Mouse (Mus musculus): ENCODE measurements around the gene Cd72. TPM values are rescaled to one million over a fixed set of nuclear protein-coding genes. Genes with fewer than 3 reads are reported as not detected.

Gene Cd72
- 100 to 1,000 TPM in 20 of 26 experiments, 10 to 100 TPM in 6; 23.1 to 382 (median 173) TPM for total RNA-seq (2018; cell fraction: chromatin; rRNA removed)
- 100 to 1,000 TPM in 13 of 26 experiments, 10 to 100 TPM in 13; 47.9 to 276 (median 118) TPM for total RNA-seq (2018; cell fraction: cytosol; rRNA removed)
- total RNA-seq (2018; cell fraction: nucleus; rRNA removed), result 100 to 1,000 TPM in 21 of 26 experiments, 10 to 100 TPM in 5; 42.9 to 554 (median 170) TPM
- polyA plus RNA-seq (2018), result 155 to 199 TPM (median 157 TPM) in 3 replicates

GRCm38 (mm10) chr4:43454041-43454836, at the start of gene Cd72:
Cd72 (minus strand) TSS chr4:43454628.
- H3K79me2 ChIP-seq (ENCODE audit: inconsistent target), result peaks cover 45% of the 10 kb centered on the region
- H3K36me3 ChIP-seq (ENCODE audit: inconsistent target), result peaks cover 25% of the 10 kb centered on the region; the same call in 1 of the 2 replicates
- WGBS (ENCODE audit: missing documents), result 6% methylated on average over 20 of the region's 20 CpGs
- H3K4me3 ChIP-seq (ENCODE audit: inconsistent target), result peak within 1 kb of the TSS; percentile 53
- H3K27ac ChIP-seq, result peak within 1 kb of the TSS; percentile 78

GRCm38 (mm10) chr4:43503506-43503905, 49.1 kb upstream of the Cd72 start:
- 89% methylated on average over 6 of the region's 6 CpGs for WGBS (ENCODE audit: missing documents)

GRCm38 (mm10) chr4:43503041-43503440, 48.6 kb upstream of the Cd72 start:
- WGBS (ENCODE audit: missing documents), result 100% methylated on average over 2 of the region's 2 CpGs
- no peaks in the 10 kb centered on the region for H3K79me2 ChIP-seq (ENCODE audit: inconsistent target)
- H3K36me3 ChIP-seq (ENCODE audit: inconsistent target), result no peaks in the 10 kb centered on the region
- H3K27ac ChIP-seq, result no peak overlapping the region
- no peak overlapping the region for H3K4me3 ChIP-seq (ENCODE audit: inconsistent target)

More at GRCm38 (mm10) chr4:43503506-43503905, 49.1 kb upstream of the Cd72 start:
- H3K27ac ChIP-seq, result no peak overlapping the region
- no peaks in the 10 kb centered on the region for H3K36me3 ChIP-seq (ENCODE audit: inconsistent target)
- H3K79me2 ChIP-seq (ENCODE audit: inconsistent target), result no peaks in the 10 kb centered on the region
- no peak overlapping the region for H3K4me3 ChIP-seq (ENCODE audit: inconsistent target)

GRCm38 (mm10) chr4:43499407-43500333, 45.2 kb upstream of the Cd72 start, which contains the start of gene Arhgef39:
Arhgef39 (minus strand) TSS chr4:43499695.
- H3K36me3 ChIP-seq (ENCODE audit: inconsistent target), result no peaks in the 10 kb centered on the region
- H3K4me3 ChIP-seq (ENCODE audit: inconsistent target), result peak within 1 kb of the TSS; percentile 49
- peak within 1 kb of the TSS; percentile 52 for H3K27ac ChIP-seq
- 8% methylated on average over 46 of the region's 50 CpGs for WGBS (ENCODE audit: missing documents)
- no peaks in the 10 kb centered on the region for H3K79me2 ChIP-seq (ENCODE audit: inconsistent target)

- WGBS (ENCODE audit: missing documents), result 5% methylated on average over 8 of the region's 8 CpGs
- Histone ChIP-seq H3K79me2 (ENCODE audit: inconsistent target) (no peaks in the 10 kb centered on the region), H3K4me3 (ENCODE audit: inconsistent target) (peak overlapping the region; percentile 49), H3K27ac (peak overlapping the region; percentile 52), H3K36me3 (ENCODE audit: inconsistent target) (no peaks in the 10 kb centered on the region)
These were observed 44.6 kb upstream of the Cd72 start for GRCm38 (mm10) chr4:43498983-43499382.

- no peaks in the 10 kb centered on the region for H3K36me3 ChIP-seq (ENCODE audit: inconsistent target)
- no peaks in the 10 kb centered on the region for H3K79me2 ChIP-seq (ENCODE audit: inconsistent target)
- no peak overlapping the region for H3K27ac ChIP-seq
- H3K4me3 ChIP-seq (ENCODE audit: inconsistent target), result peak overlapping the region; percentile 49; the same call in 1 of the 2 replicates
- WGBS (ENCODE audit: missing documents), result 78% methylated on average over 4 of the region's 4 CpGs
These were observed 43.5 kb upstream of the Cd72 start for GRCm38 (mm10) chr4:43497946-43498345.

- no peaks in the 10 kb centered on the region for H3K36me3 ChIP-seq (ENCODE audit: inconsistent target)
- WGBS (ENCODE audit: missing documents), result 95% methylated on average over 8 of the region's 8 CpGs
- H3K27ac ChIP-seq, result no peak overlapping the region
- H3K79me2 ChIP-seq (ENCODE audit: inconsistent target), result no peaks in the 10 kb centered on the region
- H3K4me3 ChIP-seq (ENCODE audit: inconsistent target), result no peak overlapping the region
These were observed 43.0 kb upstream of the Cd72 start for GRCm38 (mm10) chr4:43497405-43497804.

- 86% methylated on average over 6 of the region's 6 CpGs for WGBS (ENCODE audit: missing documents)
- H3K4me3 ChIP-seq (ENCODE audit: inconsistent target), result no peak overlapping the region
- no peaks in the 10 kb centered on the region for H3K79me2 ChIP-seq (ENCODE audit: inconsistent target)
- H3K36me3 ChIP-seq (ENCODE audit: inconsistent target), result no peaks in the 10 kb centered on the region
- no peak overlapping the region for H3K27ac ChIP-seq
These were observed 42.2 kb upstream of the Cd72 start for GRCm38 (mm10) chr4:43496587-43496986.

GRCm38 (mm10) chr4:43493846-43494240, 39.4 kb upstream of the Cd72 start:
- Histone ChIP-seq H3K27ac (no peak overlapping the region), H3K36me3 (ENCODE audit: inconsistent target) (no peaks in the 10 kb centered on the region), H3K4me3 (ENCODE audit: inconsistent target) (peak overlapping the region; percentile 54), H3K79me2 (ENCODE audit: inconsistent target) (no peaks in the 10 kb centered on the region)
- WGBS (ENCODE audit: missing documents), result 0% methylated on average over 9 of the region's 9 CpGs

- peak overlapping the region; percentile 54 for H3K4me3 ChIP-seq (ENCODE audit: inconsistent target)
- H3K27ac ChIP-seq, result peak overlapping the region; percentile 65
- under 1% methylated on average over 47 of the region's 47 CpGs for WGBS (ENCODE audit: missing documents)
- no peaks in the 10 kb centered on the region for H3K79me2 ChIP-seq (ENCODE audit: inconsistent target)
- H3K36me3 ChIP-seq (ENCODE audit: inconsistent target), result no peaks in the 10 kb centered on the region
These were observed 38.9 kb upstream of the Cd72 start for GRCm38 (mm10) chr4:43493186-43493845.

- peak within 1 kb of the TSS; percentile 65 for H3K27ac ChIP-seq
- H3K4me3 ChIP-seq (ENCODE audit: inconsistent target), result peak within 1 kb of the TSS; percentile 54
- no peaks in the 10 kb centered on the region for H3K36me3 ChIP-seq (ENCODE audit: inconsistent target)
- WGBS (ENCODE audit: missing documents), result under 1% methylated on average over 25 of the region's 25 CpGs
- no peaks in the 10 kb centered on the region for H3K79me2 ChIP-seq (ENCODE audit: inconsistent target)
These were observed 38.4 kb upstream of the Cd72 start, which contains the start of gene Ccdc107 for GRCm38 (mm10) chr4:43492821-43493185. Ccdc107 (plus strand) TSS chr4:43492900.

- WGBS (ENCODE audit: missing documents), result 28% methylated on average over 12 of the region's 12 CpGs
- Histone ChIP-seq H3K79me2 (ENCODE audit: inconsistent target) (no peaks in the 10 kb centered on the region), H3K36me3 (ENCODE audit: inconsistent target) (no peaks in the 10 kb centered on the region), H3K27ac (no peak overlapping the region), H3K4me3 (ENCODE audit: inconsistent target) (no peak overlapping the region)
These were observed 37.8 kb upstream of the Cd72 start for GRCm38 (mm10) chr4:43492101-43492820.

GRCm38 (mm10) chr4:43490801-43491200, 36.4 kb upstream of the Cd72 start:
- WGBS (ENCODE audit: missing documents), result 94% methylated on average over 5 of the region's 5 CpGs
- Histone ChIP-seq H3K36me3 (ENCODE audit: inconsistent target) (no peaks in the 10 kb centered on the region), H3K27ac (no peak overlapping the region), H3K4me3 (ENCODE audit: inconsistent target) (no peak overlapping the region), H3K79me2 (ENCODE audit: inconsistent target) (no peaks in the 10 kb centered on the region)

All from macrophage (primary cell).